ENCODE assay signal across 20 mouse cellular contexts in genomic region chr1:52143596-52144156, GRCm38 (mm10).
"Had no signal": no experiment of that assay in that cellular context is flagged by ENCODE, and none has a peak within 500 bp of the region (broad histone marks: within the 10 kb centered on the region; RNA-seq: fewer than 3 reads in every experiment).

No protein-coding gene starts in this region.

- H3K36me3 ChIP-seq: midbrain, embryonic 15.5 days; neural tube, embryonic 12.5 days had no signal

- H3K27ac ChIP-seq: kidney, postnatal 0 days; left cerebral cortex, adult 2 months; liver, embryonic 14.5 days; macrophage; midbrain, embryonic 12.5 days; midbrain, embryonic 15.5 days; neural tube, embryonic 12.5 days; neural tube, embryonic 15.5 days had no signal

- H3K4me3 ChIP-seq: left cerebral cortex, adult 2 months; midbrain, embryonic 12.5 days; midbrain, embryonic 15.5 days; neural tube, embryonic 12.5 days; neural tube, embryonic 15.5 days had no signal

- DNase-seq: kidney, adult 18-20 months; kidney, adult 9 months; kidney, postnatal 36 days; layer of hippocampus, postnatal 36 days; liver, postnatal 0 days; lung, embryonic 14.5 days; retina, postnatal 1 day; right cerebral cortex, postnatal 25 days; thymus, adult 18-20 months; thymus, postnatal 14 days; thymus, postnatal 4 days had no signal

- ATAC-seq: liver, postnatal 0 days; lung, postnatal 0 days; midbrain, embryonic 15.5 days had no signal

- H3K9ac ChIP-seq: liver, embryonic 14.5 days; liver, postnatal 0 days; lung, embryonic 14.5 days; midbrain, embryonic 12.5 days; midbrain, embryonic 15.5 days; neural tube, embryonic 12.5 days; neural tube, embryonic 15.5 days had no signal

- H3K9me3 ChIP-seq: midbrain, embryonic 12.5 days; midbrain, embryonic 15.5 days; neural tube, embryonic 12.5 days; neural tube, embryonic 15.5 days had no signal

- H3K4me2 ChIP-seq: lung, embryonic 14.5 days; midbrain, embryonic 12.5 days; midbrain, embryonic 15.5 days; neural tube, embryonic 12.5 days; neural tube, embryonic 15.5 days had no signal

- H3K4me1 ChIP-seq: midbrain, embryonic 15.5 days had no signal

- H3K27me3 ChIP-seq: midbrain, embryonic 15.5 days; neural tube, embryonic 12.5 days; neural tube, embryonic 15.5 days had no signal
